Comparison of ENCODE assay signal across 14 mouse cellular contexts in genomic region chr10:90823438-90823837, GRCm38 (mm10).
DNase-seq lines count a peak whose midpoint lies in the region; ATAC-seq lines count a peak whose summit lies in the region.
"Had no signal": no experiment of that assay in that cellular context is flagged by ENCODE, and none has a peak within 500 bp of the region (broad histone marks: within the 10 kb centered on the region; RNA-seq: fewer than 3 reads in every experiment).

No protein-coding gene starts in this region.

- no peak overlapping the region for H3K27ac ChIP-seq in limb, embryonic 11.5 days (replicated peaks; ENCODE audit: low read depth, low read length)
- H3K27ac ChIP-seq: embryonic facial prominence, embryonic 15.5 days had no signal

- peak; percentile 52 for DNase-seq in adrenal gland, postnatal 10 days
- DNase-seq in adrenal gland, adult 18-20 months (ENCODE audit: low spot score in 2 of 2), result no peak
- DNase-seq in kidney, postnatal 36 days, result peak; percentile 1 to 50
- DNase-seq in kidney, adult 18-20 months, result no peak
- DNase-seq in ZHBTc4 (ENCODE audit: low read depth, low spot score), result peak; percentile 34
- DNase-seq in limb, embryonic 11.5 days (ENCODE audit: low spot score), result peak; percentile 74
- no peak for DNase-seq in layer of hippocampus, postnatal 10 days (ENCODE audit: low spot score in 2 of 2)
- no peak for DNase-seq in cerebellum, postnatal 14 days
- DNase-seq: adrenal gland, adult 8-10 months; cerebellum, adult 11 months had no signal

- H3K9me3 ChIP-seq in limb, embryonic 11.5 days (ENCODE audit: control insufficient read depth, low read length), result no peaks in the 10 kb centered on the region
- H3K9me3 ChIP-seq: embryonic facial prominence, embryonic 15.5 days had no signal

- ATAC-seq in limb, embryonic 11.5 days (ENCODE audit: insufficient number of reproducible peaks, low FRiP score, low TSS enrichment, low read depth), result no peak
- ATAC-seq: forebrain, embryonic 16.5 days; intestine, postnatal 0 days had no signal

- H3K4me3 ChIP-seq in limb, embryonic 11.5 days (ENCODE audit: low read depth, low read length), result no peak overlapping the region
- H3K4me3 ChIP-seq: embryonic facial prominence, embryonic 15.5 days had no signal

- 13% methylated on average over 4 of the region's 4 CpGs for WGBS in limb, embryonic 11.5 days

- H3K9ac ChIP-seq in limb, embryonic 11.5 days (ENCODE audit: low read length), result no peak overlapping the region
- H3K9ac ChIP-seq: embryonic facial prominence, embryonic 15.5 days had no signal

- no peak overlapping the region for H3K4me2 ChIP-seq in limb, embryonic 11.5 days (ENCODE audit: low read depth, severe bottlenecking)
- H3K4me2 ChIP-seq: embryonic facial prominence, embryonic 15.5 days had no signal

- H3K36me3 ChIP-seq in limb, embryonic 11.5 days (ENCODE audit: control insufficient read depth, insufficient read depth, low read length), result no peaks in the 10 kb centered on the region
- H3K36me3 ChIP-seq: embryonic facial prominence, embryonic 15.5 days; G1E had no signal

- no peaks in the 10 kb centered on the region for H3K4me1 ChIP-seq in limb, embryonic 11.5 days (ENCODE audit: control insufficient read depth, insufficient read depth, low read length)
- H3K4me1 ChIP-seq: embryonic facial prominence, embryonic 15.5 days had no signal

- peaks cover 16% of the 10 kb centered on the region for H3K27me3 ChIP-seq in limb, embryonic 11.5 days (ENCODE audit: control insufficient read depth, insufficient read depth, low read length)

Comparison
In these comparisons a context has a peak if more than half of its experiments do, and no peak if none do; other contexts are left out.
1. DNase-seq: peak in adrenal gland, postnatal 10 days (single experiment), kidney, postnatal 36 days (2 of 2), ZHBTc4 (single experiment) and limb, embryonic 11.5 days (single experiment); none in adrenal gland, adult 18-20 months (0 of 2), kidney, adult 18-20 months (single experiment), layer of hippocampus, postnatal 10 days (0 of 2) and cerebellum, postnatal 14 days (0 of 2).